ENCODE assay signal across 26 mouse cellular contexts in the genomic region with DNA sequence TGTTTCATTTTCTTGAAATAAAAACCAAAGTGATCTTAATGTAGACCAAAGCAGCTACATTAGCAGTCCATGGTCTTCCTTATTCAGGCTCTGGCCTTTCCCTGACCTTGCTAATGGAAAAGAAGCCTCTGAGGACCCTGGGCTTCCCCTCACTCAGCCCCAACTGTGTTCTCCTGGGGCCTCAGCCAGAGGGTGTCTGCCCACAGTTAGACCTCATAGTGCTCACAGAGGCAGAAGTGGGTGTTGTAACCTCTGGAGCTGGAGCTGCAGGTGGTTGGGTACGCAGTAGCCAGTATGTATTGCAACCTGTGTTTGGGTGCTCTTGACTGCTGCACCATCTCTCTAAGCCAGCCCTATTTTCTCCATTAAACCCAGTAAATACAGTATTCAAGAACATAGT. TPM values are rescaled to one million over a fixed set of nuclear protein-coding genes. Genes with fewer than 3 reads are reported as not detected.
DNase-seq lines count a peak whose midpoint lies in the region; ATAC-seq and TF ChIP-seq lines count a peak whose summit lies in the region.
"Had no signal": no experiment of that assay in that cellular context is flagged by ENCODE, and none has a peak within 500 bp of the region (broad histone marks: within the 10 kb centered on the region; RNA-seq: fewer than 3 reads in every experiment).

No protein-coding gene starts in this region.

- H3K4me2 ChIP-seq in midbrain, embryonic 15.5 days = no peak overlapping the region
- H3K4me2 ChIP-seq in midbrain, postnatal 0 days (ENCODE audit: low read depth, low read length, poor library complexity, severe bottlenecking) = no peak overlapping the region
- H3K4me2 ChIP-seq: embryonic facial prominence, embryonic 12.5 days; forebrain, embryonic 13.5 days; heart, embryonic 11.5 days; hindbrain, embryonic 14.5 days; intestine, embryonic 15.5 days; limb, embryonic 15.5 days; liver, embryonic 15.5 days; neural tube, embryonic 12.5 days had no signal

- H3K36me3 ChIP-seq in midbrain, embryonic 15.5 days (replicated peaks) = peaks cover 38% of the 10 kb centered on the region; the same call in 1 of the 2 replicates
- peaks cover 30% of the 10 kb centered on the region for H3K36me3 ChIP-seq in midbrain, postnatal 0 days (ENCODE audit: insufficient read depth, low read length)

- no peaks in the 10 kb centered on the region for H3K4me1 ChIP-seq in midbrain, embryonic 15.5 days
- no peaks in the 10 kb centered on the region for H3K4me1 ChIP-seq in midbrain, postnatal 0 days (ENCODE audit: insufficient read depth, low read length)
- H3K4me1 ChIP-seq in olfactory bulb, adult 2 months (ENCODE audit: control insufficient read depth, insufficient read depth, low read length) = peaks cover 11% of the 10 kb centered on the region
- H3K4me1 ChIP-seq: embryonic facial prominence, embryonic 12.5 days; forebrain, embryonic 13.5 days; intestine, embryonic 15.5 days; limb, embryonic 15.5 days; liver, embryonic 15.5 days; neural tube, embryonic 12.5 days had no signal

- H3K9ac ChIP-seq in midbrain, embryonic 15.5 days = no peak overlapping the region
- H3K9ac ChIP-seq in midbrain, postnatal 0 days (replicated peaks; ENCODE audit: low read length, poor library complexity, severe bottlenecking) = no peak overlapping the region
- H3K9ac ChIP-seq: embryonic facial prominence, embryonic 12.5 days; forebrain, embryonic 13.5 days; hindbrain, embryonic 14.5 days; intestine, embryonic 15.5 days; limb, embryonic 15.5 days; liver, embryonic 15.5 days; neural tube, embryonic 12.5 days had no signal

- peak overlapping the region; percentile 71 for H3K27ac ChIP-seq in layer of hippocampus, adult 2 months
- H3K27ac ChIP-seq in midbrain, embryonic 15.5 days = 0 out of 2 replicates have a peak overlapping the region, but pooled peaks have one; percentile 50
- no peak overlapping the region for H3K27ac ChIP-seq in midbrain, postnatal 0 days (ENCODE audit: low read depth, low read length)
- peak overlapping the region; percentile 92 for H3K27ac ChIP-seq in olfactory bulb, adult 2 months (ENCODE audit: insufficient read depth, low read depth, low read length)
- H3K27ac ChIP-seq: embryonic facial prominence, embryonic 12.5 days; forebrain, embryonic 13.5 days; gastrocnemius, adult 2 months; hindbrain, embryonic 14.5 days; intestine, embryonic 15.5 days; limb, embryonic 15.5 days; liver, embryonic 15.5 days; neural tube, embryonic 12.5 days had no signal

- no peaks in the 10 kb centered on the region for H3K27me3 ChIP-seq in midbrain, embryonic 15.5 days (replicated peaks)
- H3K27me3 ChIP-seq in midbrain, postnatal 0 days (ENCODE audit: insufficient read depth, low read length) = no peaks in the 10 kb centered on the region
- H3K27me3 ChIP-seq: embryonic facial prominence, embryonic 12.5 days; forebrain, embryonic 13.5 days; intestine, embryonic 15.5 days; limb, embryonic 15.5 days; liver, embryonic 15.5 days; neural tube, embryonic 12.5 days had no signal

- DNase-seq in cerebellum, adult 11-12 months = peak; percentile 21
- DNase-seq in cerebellum, postnatal 14 days = no peak
- DNase-seq in layer of hippocampus, adult 2 months (ENCODE audit: low spot score in 2 of 2) = no peak
- no peak for DNase-seq in layer of hippocampus, postnatal 25 days (ENCODE audit: extremely low spot score in 1 of 2, low spot score in 1 of 2)
- no peak for DNase-seq in midbrain, postnatal 0 days (ENCODE audit: low spot score)
- DNase-seq in adrenal gland, adult 18-20 months (ENCODE audit: low spot score in 2 of 2) = no peak
- DNase-seq: adrenal gland, postnatal 14 days; cerebellum, postnatal 10 days; gastrocnemius, adult 2 months; kidney, adult 8-10 months; kidney, postnatal 10 days; retina, postnatal 1 day; right cerebral cortex, postnatal 25 days; spleen, adult 18-20 months had no signal

- no peaks in the 10 kb centered on the region for H3K9me3 ChIP-seq in midbrain, embryonic 15.5 days
- H3K9me3 ChIP-seq in midbrain, postnatal 0 days (ENCODE audit: low read length) = no peaks in the 10 kb centered on the region
- H3K9me3 ChIP-seq: embryonic facial prominence, embryonic 12.5 days; forebrain, embryonic 13.5 days; intestine, embryonic 15.5 days; limb, embryonic 15.5 days; liver, embryonic 15.5 days; neural tube, embryonic 12.5 days had no signal

- TF ChIP-seq POLR2A in olfactory bulb, adult 2 months (IDR thresholded peaks at IDR 0.05; ENCODE audit: insufficient read depth, low read depth, low read length) = no peak

- H3K4me3 ChIP-seq in layer of hippocampus, adult 2 months = no peak overlapping the region
- H3K4me3 ChIP-seq in midbrain, embryonic 15.5 days = no peak overlapping the region
- no peak overlapping the region for H3K4me3 ChIP-seq in midbrain, postnatal 0 days (ENCODE audit: low read depth, low read length)
- H3K4me3 ChIP-seq in olfactory bulb, adult 2 months (ENCODE audit: insufficient read depth, low read depth, low read length) = no peak overlapping the region
- H3K4me3 ChIP-seq: embryonic facial prominence, embryonic 12.5 days; erythroblast, embryonic 14.5 days; forebrain, embryonic 13.5 days; gastrocnemius, adult 2 months; intestine, embryonic 15.5 days; limb, embryonic 15.5 days; liver, embryonic 15.5 days; neural tube, embryonic 12.5 days had no signal

- TF ChIP-seq CTCF in layer of hippocampus, adult 2 months (conservative IDR thresholded peaks at IDR 0.05) = no peak
- TF ChIP-seq CTCF in midbrain, postnatal 0 days (IDR thresholded peaks at IDR 0.05) = no peak
- TF ChIP-seq CTCF in olfactory bulb, adult 2 months (IDR thresholded peaks at IDR 0.05; ENCODE audit: insufficient read depth, low read depth, low read length) = no peak

- no peak for ATAC-seq in midbrain, embryonic 15.5 days (replicated peaks)
- no peak for ATAC-seq in midbrain, postnatal 0 days (ENCODE audit: low FRiP score)
- ATAC-seq: forebrain, embryonic 13.5 days; intestine, embryonic 15.5 days had no signal

- WGBS in midbrain, embryonic 15.5 days = 95% methylated on average over 1 of the region's 1 CpGs
- 97% methylated on average over 1 of the region's 1 CpGs for WGBS in midbrain, postnatal 0 days
- WGBS in olfactory bulb, adult 2 months = 77% methylated on average over 1 of the region's 1 CpGs

RNA-seq across cellular contexts. Expression of gene Cspg5, which starts 14.5 kb away (rescaled TPM):
- 100 to 1,000 TPM; 277 to 278 TPM for total RNA-seq in layer of hippocampus, adult 2 months (2021)
- 100 to 1,000 TPM; 307 to 311 TPM for total RNA-seq in layer of hippocampus, postnatal 25 days (2021)
- 175 and 191 TPM in 2 replicates for polyA plus RNA-seq in midbrain, embryonic 15.5 days (2015; fragmentation: Nextera tagmentation; extraction: Ambion mirVana)
- 456 and 504 TPM in 2 replicates for total RNA-seq in midbrain, postnatal 0 days (2014; rRNA removed)
- polyA plus RNA-seq in midbrain, postnatal 0 days (2015; fragmentation: Nextera tagmentation; extraction: Ambion mirVana) = 325 and 340 TPM in 2 replicates
- 129 TPM in 1 of 2 replicates, not detected in the other for polyA plus RNA-seq in olfactory bulb, adult 2 months (2012; ENCODE audit: insufficient read depth, insufficient read length, low replicate concordance, missing spikeins)
- total RNA-seq in adrenal gland, adult 18-20 months (2021) = 10 to 100 TPM; 13.3 to 22.4 TPM
- total RNA-seq: monocyte, adult 5-6 weeks had no signal

Comparison
In these comparisons a context has a peak if more than half of its experiments do, and no peak if none do; other contexts are left out.
1. RNA of gene Cspg5, which starts 14.5 kb away (total RNA-seq): 456 to 504 TPM in midbrain, postnatal 0 days, 307 to 311 TPM in layer of hippocampus, postnatal 25 days and 277 to 278 TPM in layer of hippocampus, adult 2 months; 13.3 to 22.4 TPM in adrenal gland, adult 18-20 months; every median in the first group is over 10 times any median in the second.